8 mouse cellular contexts compared by ENCODE assay signal in genomic region chr2:25110505-25111183, GRCm38 (mm10). TPM values are rescaled to one million over a fixed set of nuclear protein-coding genes. Genes with fewer than 3 reads are reported as not detected.
A peak's percentile ranks its signal among the peaks of the same experiment; 100 is the strongest.
DNase-seq lines count a peak whose midpoint lies in the region; ATAC-seq and TF ChIP-seq lines count a peak whose summit lies in the region.

No protein-coding gene starts in this region.

- no peaks in the 10 kb centered on the region for H3K79me3 ChIP-seq in C2C12 (ENCODE audit: low read depth)

- H3K4me1 ChIP-seq in heart, embryonic 14.5 days (ENCODE audit: control insufficient read depth in 2 of 2, insufficient read depth in 2 of 2, low read length in 2 of 2) = peaks cover 13 to 33% of the 10 kb centered on the region in 2 experiments

- no peaks in the 10 kb centered on the region for H3K9me3 ChIP-seq in heart, embryonic 14.5 days (ENCODE audit: control insufficient read depth, low read length)

- H3K27ac ChIP-seq in heart, embryonic 14.5 days (replicated peaks in 1 of 2; ENCODE audit: control insufficient read depth in 1 of 2, insufficient read depth in 1 of 2, low read depth in 2 of 2, low read length in 2 of 2) = peak overlapping the region; percentile 81 to 89

- peak; percentile 69 for DNase-seq in adrenal gland, adult 2 months
- DNase-seq in adrenal gland, postnatal 4 days (ENCODE audit: low spot score in 2 of 2) = no peak
- peak; percentile 90 to 92 for DNase-seq in kidney, postnatal 36 days
- no peak for DNase-seq in cerebellum, postnatal 36 days
- no peak for DNase-seq in cerebellum, adult 11-12 months
- no peak for DNase-seq in layer of hippocampus, postnatal 10 days (ENCODE audit: low spot score in 2 of 2)

- H3K79me2 ChIP-seq in C2C12 (ENCODE audit: control insufficient read depth, insufficient read depth) = no peaks in the 10 kb centered on the region

- no peak overlapping the region for H3K4me2 ChIP-seq in heart, embryonic 14.5 days (ENCODE audit: low read length)

- no peak for TF ChIP-seq CTCF in C2C12 (IDR thresholded peaks at IDR 0.05; ENCODE audit: control insufficient read depth, insufficient read depth, insufficient read length)

- H3K36me3 ChIP-seq in C2C12 (ENCODE audit: control insufficient read depth, insufficient read depth) = no peaks in the 10 kb centered on the region
- no peaks in the 10 kb centered on the region for H3K36me3 ChIP-seq in heart, embryonic 14.5 days (ENCODE audit: control insufficient read depth, insufficient read depth, low read length)

- H3K9ac ChIP-seq in heart, embryonic 14.5 days (ENCODE audit: low read length) = no peak overlapping the region

- no peak for ATAC-seq in heart, embryonic 14.5 days (ENCODE audit: insufficient number of reproducible peaks, insufficient read depth, low FRiP score, low read depth)

- no peak overlapping the region for H3ac ChIP-seq in C2C12 (ENCODE audit: control insufficient read depth, insufficient read length, low read depth)

- H3K4me3 ChIP-seq in C2C12 (ENCODE audit: insufficient read depth, poor library complexity, severe bottlenecking) = no peak overlapping the region
- H3K4me3 ChIP-seq in heart, embryonic 14.5 days (ENCODE audit: control insufficient read depth in 1 of 2, insufficient read depth in 1 of 2, low read depth in 1 of 2, low read length in 2 of 2) = no peak overlapping the region

- H3K27me3 ChIP-seq in C2C12 (ENCODE audit: control insufficient read depth, insufficient read depth, insufficient read length) = peaks cover 14% of the 10 kb centered on the region
- H3K27me3 ChIP-seq in heart, embryonic 14.5 days (ENCODE audit: control insufficient read depth, insufficient read depth, low read length) = no peaks in the 10 kb centered on the region

TF ChIP-seq in C2C12, 6 proteins besides CTCF, POLR2A, EP300 and RAD21:
- TF ChIP-seq USF1 (IDR thresholded peaks at IDR 0.05; ENCODE audit: low read depth) (no peak), FOSL1 (IDR thresholded peaks at IDR 0.05; ENCODE audit: insufficient read depth, low read length, poor library complexity, severe bottlenecking) (no peak), MYOG (IDR thresholded peaks at IDR 0.05; ENCODE audit: control insufficient read depth, extremely low read depth, insufficient read length) (no peak), CEBPB (IDR thresholded peaks at IDR 0.05; ENCODE audit: low read depth) (no peak), MAX (IDR thresholded peaks at IDR 0.05) (peak; percentile 14), MYOD1 (IDR thresholded peaks at IDR 0.05; ENCODE audit: control insufficient read depth, insufficient read length, low read depth) (peak; percentile 34)

RNA-seq across cellular contexts. Expression of gene Noxa1, which starts 15.7 kb away (rescaled TPM):
- not detected for total RNA-seq in adrenal gland, adult 2 months (2021)
- not detected in 2 replicates for polyA plus RNA-seq in adrenal gland, adult 2 months (2012; rRNA removed)
- under 1 TPM in 1 of 2 experiments, not detected in 1; 0.59 TPM for total RNA-seq in adrenal gland, postnatal 4 days (2021)
- polyA plus RNA-seq in C2C12 (2012; fragmentation: generic; extraction: Trizol) = not detected
- polyA plus RNA-seq in heart, embryonic 14.5 days (2014; fragmentation: Nextera tagmentation; extraction: Ambion mirVana) = not detected in 2 replicates
- total RNA-seq in layer of hippocampus, postnatal 10 days (2021) = not detected

RNA-seq across cellular contexts. Expression of gene Entpd8, which starts 30.5 kb away (rescaled TPM):
- total RNA-seq in adrenal gland, adult 2 months (2021) = under 1 TPM in 1 of 2 experiments, not detected in 1; 0.40 TPM
- 0.08 and 0.11 TPM in 2 replicates for polyA plus RNA-seq in adrenal gland, adult 2 months (2012; rRNA removed)
- 1 to 10 TPM; 2.0 to 5.4 TPM for total RNA-seq in adrenal gland, postnatal 4 days (2021)
- not detected for polyA plus RNA-seq in C2C12 (2012; fragmentation: generic; extraction: Trizol)
- polyA plus RNA-seq in heart, embryonic 14.5 days (2014; fragmentation: Nextera tagmentation; extraction: Ambion mirVana) = not detected in 2 replicates
- not detected for total RNA-seq in layer of hippocampus, postnatal 10 days (2021)

RNA-seq across cellular contexts. Expression of gene Nsmf, which starts 56.5 kb away (rescaled TPM):
- total RNA-seq in adrenal gland, adult 2 months (2021) = 10 to 100 TPM; 32.8 to 52.9 TPM
- polyA plus RNA-seq in adrenal gland, adult 2 months (2012; rRNA removed) = 99.9 and 113 TPM in 2 replicates
- total RNA-seq in adrenal gland, postnatal 4 days (2021) = 10 to 100 TPM; 78.9 to 80.1 TPM
- polyA plus RNA-seq in C2C12 (2012; fragmentation: generic; extraction: Trizol) = 30.6 TPM
- polyA plus RNA-seq in heart, embryonic 14.5 days (2014; fragmentation: Nextera tagmentation; extraction: Ambion mirVana) = 43.2 and 48.1 TPM in 2 replicates
- total RNA-seq in layer of hippocampus, postnatal 10 days (2021) = 100 to 1,000 TPM; 793 to 858 TPM

Comparison
In these comparisons a context has a peak if more than half of its experiments do, and no peak if none do; other contexts are left out.
1. DNase-seq: peak in adrenal gland, adult 2 months (single experiment) and kidney, postnatal 36 days (2 of 2); none in adrenal gland, postnatal 4 days (0 of 2), cerebellum, postnatal 36 days (0 of 2), cerebellum, adult 11-12 months (single experiment) and layer of hippocampus, postnatal 10 days (0 of 2).
2. RNA of gene Nsmf, which starts 56.5 kb away (total RNA-seq): 793 to 858 TPM in layer of hippocampus, postnatal 10 days; 78.9 to 80.1 TPM in adrenal gland, postnatal 4 days and 32.8 to 52.9 TPM in adrenal gland, adult 2 months; every median in the first group is over 4 times any median in the second.